Mouse (Mus musculus): ENCODE results near the gene Mepce. TPM values are rescaled to one million over a fixed set of nuclear protein-coding genes. Genes with fewer than 3 reads are reported as not detected.
A peak's percentile ranks its signal among the peaks of the same experiment; 100 is the strongest.

Gene Mepce
- total RNA-seq, 1 experiment = 42.3 TPM

DNA sequence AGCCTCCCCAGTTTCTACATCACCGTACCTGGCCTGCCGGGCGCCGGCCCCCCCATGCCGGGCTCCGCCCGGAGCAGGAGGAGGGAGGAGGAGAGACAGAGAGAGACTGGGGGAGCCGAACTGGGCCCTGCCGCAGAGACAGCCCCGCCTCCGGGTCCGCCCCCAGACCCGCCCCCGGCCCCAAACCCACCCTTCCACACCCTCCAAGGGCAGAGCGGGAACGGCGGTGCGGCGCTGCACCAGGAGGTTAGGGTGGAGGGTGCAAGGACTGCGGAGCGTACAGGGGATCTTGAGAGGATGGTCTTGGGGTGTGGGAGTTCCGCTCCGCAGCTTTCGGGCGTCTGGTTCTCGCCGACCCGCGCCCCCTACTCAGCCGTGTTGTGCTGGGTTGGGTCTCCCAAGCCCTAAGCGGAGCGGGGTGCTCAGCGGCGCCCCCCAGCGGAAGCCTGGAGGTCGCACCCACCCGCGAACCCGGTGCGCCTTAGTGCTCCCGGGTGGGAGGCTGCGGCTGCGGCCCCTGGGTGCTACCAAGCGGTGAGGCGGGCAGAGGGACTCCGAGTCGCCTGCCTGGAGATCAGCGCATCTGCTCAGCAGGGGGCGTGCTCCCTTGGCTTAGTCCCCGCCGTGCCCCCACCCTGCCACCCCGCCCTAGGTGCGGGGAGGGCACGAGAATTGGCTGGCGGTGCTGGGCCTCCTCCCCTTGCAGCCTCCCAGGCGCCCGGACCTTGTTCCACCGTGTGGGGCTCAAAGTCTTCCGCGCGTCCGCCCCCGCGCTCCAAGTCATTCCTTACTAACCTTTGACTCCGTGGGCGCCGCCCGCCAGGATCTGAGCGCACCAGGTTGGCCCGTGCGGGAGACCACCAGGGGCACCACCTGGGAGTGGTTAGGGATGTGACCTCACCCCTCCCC lies 46.2 kb downstream of the Mepce start, which contains the start of gene Nyap1:
Gene Nyap1, minus strand, starts transcription at position 585 of the 909 bp plus-strand sequence.
- in situ Hi-C loops (cut with MboI; ENCODE audit: low sequenced_read_pairs in 2 of 2, unreplicated experiment in 2 of 2) = no loop called here
- Histone ChIP-seq H3K9ac (ENCODE audit: insufficient read depth, low read depth, low read length, poor library complexity, severe bottlenecking) (peak within 1 kb of the TSS; percentile 87), H3K4me3 (ENCODE audit: insufficient read depth in 1 of 2, low read depth in 1 of 2, low read length in 2 of 2, poor library complexity in 1 of 2, severe bottlenecking in 1 of 2) (peak within 1 kb of the TSS; percentile 90 to 98), H3K4me1 (ENCODE audit: control insufficient read depth in 2 of 2, insufficient read depth in 2 of 2, low read length in 2 of 2, poor library complexity in 1 of 2) (peaks cover 2 to 21% of the 10 kb centered on the region in 2 experiments; a peak in 3 of 4 replicates), H3K9me3 (ENCODE audit: control insufficient read depth, insufficient read depth, low read depth, low read length) (no peaks in the 10 kb centered on the region), H3K36me3 (ENCODE audit: control insufficient read depth, insufficient read depth, low read length, poor library complexity, severe bottlenecking) (peaks cover 3% of the 10 kb centered on the region; the same call in 1 of the 2 replicates), H3K27ac (ENCODE audit: insufficient read depth, low read depth, low read length, poor library complexity, severe bottlenecking) (peak within 1 kb of the TSS; percentile 37; the same call in 1 of the 2 replicates)
- TF ChIP-seq CHD2 (IDR thresholded peaks at IDR 0.05; ENCODE audit: low read depth, low read length) (no peak), ZNF384 (IDR thresholded peaks at IDR 0.05; ENCODE audit: low read depth, low read length) (no peak), HCFC1 (IDR thresholded peaks at IDR 0.05; ENCODE audit: borderline replicate concordance, insufficient read depth, low read length) (no peak), ZC3H11A (IDR thresholded peaks at IDR 0.05; ENCODE audit: borderline replicate concordance, low read depth, low read length) (no peak), MAFK (IDR thresholded peaks at IDR 0.05; ENCODE audit: insufficient read depth, low read depth, low read length) (no peak)
- peak; percentile 63 for DNase-seq (ENCODE audit: low read depth, low spot score)

DNA sequence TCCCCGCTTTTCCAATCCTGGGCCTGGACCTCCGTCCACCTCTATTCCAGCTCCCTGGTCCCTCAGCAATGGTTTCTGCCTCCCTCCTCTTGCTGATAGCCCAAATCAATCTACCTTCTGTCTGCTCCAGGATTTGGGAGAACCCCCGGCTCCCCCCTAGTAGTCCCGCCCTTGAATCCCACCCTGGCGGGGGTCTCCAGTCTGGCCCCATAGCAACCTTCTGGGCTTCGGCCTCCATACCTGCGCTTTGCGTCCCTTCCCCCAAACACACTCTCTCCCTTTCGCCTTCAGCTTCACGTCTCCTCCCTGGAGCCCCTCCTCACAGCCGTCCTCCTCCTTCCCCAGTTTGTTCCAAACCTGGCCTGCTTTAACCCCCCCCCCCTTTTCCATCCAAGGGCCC lies 46.9 kb downstream of the Mepce start:
- Histone ChIP-seq H3K27ac (ENCODE audit: insufficient read depth, low read depth, low read length, poor library complexity, severe bottlenecking) (no peak overlapping the region), H3K4me3 (ENCODE audit: insufficient read depth in 1 of 2, low read depth in 1 of 2, low read length in 2 of 2, poor library complexity in 1 of 2, severe bottlenecking in 1 of 2) (peak overlapping the region; percentile 90 to 98), H3K9me3 (ENCODE audit: control insufficient read depth, insufficient read depth, low read depth, low read length) (no peaks in the 10 kb centered on the region), H3K9ac (ENCODE audit: insufficient read depth, low read depth, low read length, poor library complexity, severe bottlenecking) (peak overlapping the region; percentile 66; the same call in 1 of the 2 replicates), H3K4me1 (ENCODE audit: control insufficient read depth in 2 of 2, insufficient read depth in 2 of 2, low read length in 2 of 2, poor library complexity in 1 of 2) (peaks cover 2 to 26% of the 10 kb centered on the region in 2 experiments; a peak in 3 of 4 replicates), H3K36me3 (ENCODE audit: control insufficient read depth, insufficient read depth, low read length, poor library complexity, severe bottlenecking) (peaks cover 4% of the 10 kb centered on the region; the same call in 1 of the 2 replicates)
- in situ Hi-C loops (cut with MboI; ENCODE audit: low sequenced_read_pairs in 2 of 2, unreplicated experiment in 2 of 2) = no loop called here
- TF ChIP-seq HCFC1 (IDR thresholded peaks at IDR 0.05; ENCODE audit: borderline replicate concordance, insufficient read depth, low read length) (no peak), CHD2 (IDR thresholded peaks at IDR 0.05; ENCODE audit: low read depth, low read length) (no peak), ZC3H11A (IDR thresholded peaks at IDR 0.05; ENCODE audit: borderline replicate concordance, low read depth, low read length) (no peak), MAFK (IDR thresholded peaks at IDR 0.05; ENCODE audit: insufficient read depth, low read depth, low read length) (no peak)
- no peak for DNase-seq (ENCODE audit: low read depth, low spot score)

DNA sequence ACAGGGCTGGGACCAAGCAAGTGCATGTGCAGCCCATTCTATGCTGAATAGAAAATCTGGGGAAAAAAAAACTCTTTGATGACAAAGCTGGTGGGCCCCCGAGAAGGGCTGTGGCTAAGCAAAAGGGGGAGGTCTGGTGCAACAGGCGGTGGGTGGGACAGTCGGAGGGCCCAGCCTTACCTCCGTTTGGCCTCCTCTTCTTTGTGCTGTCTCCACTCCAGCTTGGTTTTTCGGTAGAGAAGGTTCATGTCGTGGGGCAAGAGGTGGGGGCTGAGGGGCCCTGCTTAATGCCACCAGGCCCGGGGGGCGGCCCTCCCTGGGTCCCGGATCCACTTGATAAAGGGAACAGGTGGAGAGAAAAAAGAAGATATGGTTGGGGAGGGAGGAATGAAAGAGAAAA lies 48.0 kb downstream of the Mepce start:
- in situ Hi-C loops (cut with MboI; ENCODE audit: low sequenced_read_pairs in 2 of 2, unreplicated experiment in 2 of 2) = no loop called here
- TF ChIP-seq MAFK (IDR thresholded peaks at IDR 0.05; ENCODE audit: insufficient read depth, low read depth, low read length) = no peak
- no peak for TF ChIP-seq CHD2 (IDR thresholded peaks at IDR 0.05; ENCODE audit: low read depth, low read length)
- H3K27ac ChIP-seq (ENCODE audit: insufficient read depth, low read depth, low read length, poor library complexity, severe bottlenecking) = no peak overlapping the region
- DNase-seq (ENCODE audit: low read depth, low spot score) = no peak
- H3K36me3 ChIP-seq (ENCODE audit: control insufficient read depth, insufficient read depth, low read length, poor library complexity, severe bottlenecking) = peaks cover 9% of the 10 kb centered on the region; the same call in 1 of the 2 replicates
- no peaks in the 10 kb centered on the region for H3K9me3 ChIP-seq (ENCODE audit: control insufficient read depth, insufficient read depth, low read depth, low read length)
- peaks cover 2 to 34% of the 10 kb centered on the region in 2 experiments; a peak in 3 of 4 replicates for H3K4me1 ChIP-seq (ENCODE audit: control insufficient read depth in 2 of 2, insufficient read depth in 2 of 2, low read length in 2 of 2, poor library complexity in 1 of 2)
- H3K9ac ChIP-seq (ENCODE audit: insufficient read depth, low read depth, low read length, poor library complexity, severe bottlenecking) = no peak overlapping the region; the same call in 1 of the 2 replicates
- no peak overlapping the region for H3K4me3 ChIP-seq (ENCODE audit: insufficient read depth in 1 of 2, low read depth in 1 of 2, low read length in 2 of 2, poor library complexity in 1 of 2, severe bottlenecking in 1 of 2)

DNA sequence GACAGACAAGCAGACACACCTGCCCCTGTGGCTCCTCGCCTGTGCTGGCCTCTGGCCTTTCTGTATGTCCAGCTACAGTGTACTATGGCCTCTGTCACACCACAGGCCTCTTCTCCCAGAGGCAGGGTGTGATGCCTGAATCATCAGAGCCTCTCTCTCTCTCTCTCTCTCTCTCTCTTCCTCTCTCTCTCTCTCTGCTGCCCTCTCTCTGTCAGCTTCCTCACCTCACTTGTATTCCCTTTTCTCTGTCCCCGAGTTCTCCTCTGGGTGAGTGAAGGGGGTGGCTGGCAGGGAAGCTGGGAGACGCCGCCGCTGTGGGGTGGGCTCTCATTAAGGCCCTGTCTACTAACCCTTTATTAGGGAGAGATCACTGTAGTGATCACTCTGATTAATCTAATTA lies 48.9 kb downstream of the Mepce start:
- peaks cover 2 to 36% of the 10 kb centered on the region in 2 experiments; a peak in 3 of 4 replicates for H3K4me1 ChIP-seq (ENCODE audit: control insufficient read depth in 2 of 2, insufficient read depth in 2 of 2, low read length in 2 of 2, poor library complexity in 1 of 2)
- in situ Hi-C loops (cut with MboI; ENCODE audit: low sequenced_read_pairs in 2 of 2, unreplicated experiment in 2 of 2) = no loop called here
- H3K9me3 ChIP-seq (ENCODE audit: control insufficient read depth, insufficient read depth, low read depth, low read length) = no peaks in the 10 kb centered on the region
- peaks cover 9% of the 10 kb centered on the region; the same call in 1 of the 2 replicates for H3K36me3 ChIP-seq (ENCODE audit: control insufficient read depth, insufficient read depth, low read length, poor library complexity, severe bottlenecking)
- no peak for DNase-seq (ENCODE audit: low read depth, low spot score)
- H3K27ac ChIP-seq (ENCODE audit: insufficient read depth, low read depth, low read length, poor library complexity, severe bottlenecking) = no peak overlapping the region
- H3K4me3 ChIP-seq (ENCODE audit: insufficient read depth in 1 of 2, low read depth in 1 of 2, low read length in 2 of 2, poor library complexity in 1 of 2, severe bottlenecking in 1 of 2) = no peak overlapping the region
- no peak overlapping the region for H3K9ac ChIP-seq (ENCODE audit: insufficient read depth, low read depth, low read length, poor library complexity, severe bottlenecking)
- TF ChIP-seq HCFC1 (IDR thresholded peaks at IDR 0.05; ENCODE audit: borderline replicate concordance, insufficient read depth, low read length) (no peak), MAFK (IDR thresholded peaks at IDR 0.05; ENCODE audit: insufficient read depth, low read depth, low read length) (no peak), CHD2 (IDR thresholded peaks at IDR 0.05; ENCODE audit: low read depth, low read length) (no peak), ZC3H11A (IDR thresholded peaks at IDR 0.05; ENCODE audit: borderline replicate concordance, low read depth, low read length) (no peak), ZNF384 (IDR thresholded peaks at IDR 0.05; ENCODE audit: low read depth, low read length) (no peak)

All from ES-E14 (cell line).